Mouse (Mus musculus) neural tube, embryonic 12.5 days (tissue): ENCODE data around the gene Cacnb4. TPM values are rescaled to one million over a fixed set of nuclear protein-coding genes. Genes with fewer than 3 reads are reported as not detected.

Experiments
- ATAC-seq: fragments of 200-750 bp; cut with Nextera tagmentation; 2 replicates; pipeline ENCODE4 v1.8.0; 2017; ENCODE audit warnings: low read depth, mild to moderate bottlenecking, moderate TSS enrichment, moderate library complexity; ENCODE audit not compliant: low FRiP score
- H3K27ac ChIP-seq: fragments of 300-500 bp; sonication (generic); 2 replicates; pipeline ENCODE4 v1.5.1; 2016
- H3K27me3 ChIP-seq: fragments of 300-500 bp; sonication (generic); replicated peaks from 2 replicates; pipeline ENCODE4 v1.6.1; 2016; ENCODE audit warnings: mild to moderate bottlenecking
- H3K36me3 ChIP-seq: fragments of 300-500 bp; sonication (generic); 2 replicates; pipeline ENCODE4 v1.6.1; 2016; ENCODE audit warnings: mild to moderate bottlenecking
- H3K4me1 ChIP-seq: fragments of 300-500 bp; sonication (generic); 2 replicates; pipeline ENCODE4 v1.6.1; 2016
- H3K4me2 ChIP-seq: fragments of 300-500 bp; sonication (generic); replicated peaks from 2 replicates; pipeline ENCODE4 v1.6.1; 2016; ENCODE audit warnings: mild to moderate bottlenecking
- H3K4me3 ChIP-seq: fragments of 300-500 bp; sonication (generic); 2 replicates; pipeline ENCODE4 v1.5.1; 2016
- H3K9ac ChIP-seq: fragments of 300-500 bp; sonication (generic); 2 replicates; pipeline ENCODE4 v1.6.1; 2016; ENCODE audit warnings: mild to moderate bottlenecking
- H3K9me3 ChIP-seq: fragments of 300-500 bp; sonication (generic); 2 replicates; pipeline ENCODE4 v1.6.1; 2016; ENCODE audit warnings: mild to moderate bottlenecking
- WGBS: fragments of 180-500 bp; shearing (Covaris S2); methylation state at CpG from one replicate; pipeline ENCODE4 v1.1.7; 2016; 5-methylcytosine and 5-hydroxymethylcytosine counted together
- polyA plus RNA-seq: library from polyadenylated mRNA; unstranded; fragments of >200 nt; fragmentation: Nextera tagmentation; extraction: Ambion mirVana; gene quantifications from 2 replicates; pipeline ENCODE4 v1.2.1, GENCODE M21; 2016

The Cacnb4 gene
- polyA plus RNA-seq, 1 experiment from 2014 or later, result 5.9 TPM

GRCm38 (mm10) chr2:52471545-52472291, 204.9 kb downstream of the Cacnb4 start:
- H3K9me3 ChIP-seq, result no peaks in the 10 kb centered on the region
- ATAC-seq, result no peak

GRCm38 (mm10) chr2:52470044-52470560, 206.5 kb downstream of the Cacnb4 start:
- H3K27ac ChIP-seq, result no peak overlapping the region

More at GRCm38 (mm10) chr2:52471545-52472291, 204.9 kb downstream of the Cacnb4 start:
- Histone ChIP-seq H3K36me3 (0 out of 2 replicates have a peak, but pooled peaks cover 11% of the 10 kb centered on the region), H3K27me3 (no peaks in the 10 kb centered on the region), H3K4me3 (no peak overlapping the region), H3K27ac (no peak overlapping the region), H3K4me2 (no peak overlapping the region), H3K9ac (no peak overlapping the region), H3K4me1 (no peaks in the 10 kb centered on the region)
- WGBS, result 46% methylated on average over 4 of the region's 4 CpGs

GRCm38 (mm10) chr2:52467629-52468028, 209.0 kb downstream of the Cacnb4 start:
- no peak overlapping the region for H3K27ac ChIP-seq
- H3K9ac ChIP-seq, result no peak overlapping the region
- H3K4me1 ChIP-seq, result no peaks in the 10 kb centered on the region
- no peaks in the 10 kb centered on the region for H3K9me3 ChIP-seq
- H3K4me2 ChIP-seq, result no peak overlapping the region
- H3K27me3 ChIP-seq, result no peaks in the 10 kb centered on the region
- 90% methylated on average over 6 of the region's 6 CpGs for WGBS
- H3K36me3 ChIP-seq, result no peaks in the 10 kb centered on the region
- no peak for ATAC-seq
- no peak overlapping the region for H3K4me3 ChIP-seq

More at GRCm38 (mm10) chr2:52470044-52470560, 206.5 kb downstream of the Cacnb4 start:
- WGBS, result 84% methylated on average over 4 of the region's 4 CpGs
- Histone ChIP-seq H3K9ac (no peak overlapping the region), H3K27me3 (no peaks in the 10 kb centered on the region), H3K9me3 (no peaks in the 10 kb centered on the region), H3K4me1 (no peaks in the 10 kb centered on the region), H3K4me3 (no peak overlapping the region), H3K36me3 (0 out of 2 replicates have a peak, but pooled peaks cover 6% of the 10 kb centered on the region), H3K4me2 (no peak overlapping the region)
- ATAC-seq, result no peak

GRCm38 (mm10) chr2:52461206-52461967, 215.2 kb downstream of the Cacnb4 start:
- no peaks in the 10 kb centered on the region for H3K36me3 ChIP-seq
- H3K9ac ChIP-seq, result no peak overlapping the region
- no peak overlapping the region for H3K4me2 ChIP-seq
- H3K27ac ChIP-seq, result no peak overlapping the region
- ATAC-seq, result no peak
- H3K27me3 ChIP-seq, result no peaks in the 10 kb centered on the region
- H3K9me3 ChIP-seq, result no peaks in the 10 kb centered on the region
- 92% methylated on average over 12 of the region's 12 CpGs for WGBS
- H3K4me1 ChIP-seq, result no peaks in the 10 kb centered on the region
- no peak overlapping the region for H3K4me3 ChIP-seq

GRCm38 (mm10) chr2:52455606-52456479, 220.8 kb downstream of the Cacnb4 start:
- ATAC-seq, result no peak
- no peaks in the 10 kb centered on the region for H3K27me3 ChIP-seq
- H3K27ac ChIP-seq, result no peak overlapping the region
- H3K9ac ChIP-seq, result no peak overlapping the region
- H3K36me3 ChIP-seq, result no peaks in the 10 kb centered on the region
- H3K4me3 ChIP-seq, result no peak overlapping the region
- no peaks in the 10 kb centered on the region for H3K9me3 ChIP-seq
- WGBS, result 76% methylated on average over 7 of the region's 7 CpGs
- no peaks in the 10 kb centered on the region for H3K4me1 ChIP-seq
- no peak overlapping the region for H3K4me2 ChIP-seq

GRCm38 (mm10) chr2:52449818-52450217, 226.8 kb downstream of the Cacnb4 start:
- ATAC-seq, result no peak
- H3K4me3 ChIP-seq, result no peak overlapping the region

GRCm38 (mm10) chr2:52448916-52449315, 227.7 kb downstream of the Cacnb4 start:
- Histone ChIP-seq H3K27me3 (no peaks in the 10 kb centered on the region), H3K4me1 (no peaks in the 10 kb centered on the region), H3K4me3 (no peak overlapping the region), H3K36me3 (0 out of 2 replicates have a peak, but pooled peaks cover 3% of the 10 kb centered on the region), H3K27ac (no peak overlapping the region), H3K9me3 (no peaks in the 10 kb centered on the region), H3K4me2 (no peak overlapping the region), H3K9ac (no peak overlapping the region)
- 86% methylated on average over 1 of the region's 1 CpGs for WGBS
- ATAC-seq, result no peak

More at GRCm38 (mm10) chr2:52449818-52450217, 226.8 kb downstream of the Cacnb4 start:
- 91% methylated on average over 8 of the region's 8 CpGs for WGBS
- no peaks in the 10 kb centered on the region for H3K27me3 ChIP-seq
- no peak overlapping the region for H3K4me2 ChIP-seq
- H3K36me3 ChIP-seq, result 0 out of 2 replicates have a peak, but pooled peaks cover 3% of the 10 kb centered on the region
- H3K27ac ChIP-seq, result no peak overlapping the region
- H3K4me1 ChIP-seq, result no peaks in the 10 kb centered on the region
- no peak overlapping the region for H3K9ac ChIP-seq
- H3K9me3 ChIP-seq, result no peaks in the 10 kb centered on the region

- H3K27ac ChIP-seq, result no peak overlapping the region
- no peak for ATAC-seq
- H3K4me2 ChIP-seq, result no peak overlapping the region
- no peaks in the 10 kb centered on the region for H3K4me1 ChIP-seq
- H3K9ac ChIP-seq, result no peak overlapping the region
- H3K36me3 ChIP-seq, result 0 out of 2 replicates have a peak, but pooled peaks cover 3% of the 10 kb centered on the region
- WGBS, result 78% methylated on average over 5 of the region's 5 CpGs
- H3K9me3 ChIP-seq, result no peaks in the 10 kb centered on the region
- H3K27me3 ChIP-seq, result no peaks in the 10 kb centered on the region
- H3K4me3 ChIP-seq, result no peak overlapping the region
Measured at GRCm38 (mm10) chr2:52446648-52447047, 230.0 kb downstream of the Cacnb4 start.

- H3K9me3 ChIP-seq, result no peaks in the 10 kb centered on the region
- H3K27me3 ChIP-seq, result no peaks in the 10 kb centered on the region
- no peaks in the 10 kb centered on the region for H3K4me1 ChIP-seq
- WGBS, result 42% methylated on average over 5 of the region's 5 CpGs
- H3K9ac ChIP-seq, result no peak overlapping the region
- H3K4me3 ChIP-seq, result no peak overlapping the region
- ATAC-seq, result no peak
- H3K27ac ChIP-seq, result no peak overlapping the region
- no peak overlapping the region for H3K4me2 ChIP-seq
- H3K36me3 ChIP-seq, result no peaks in the 10 kb centered on the region
Measured at GRCm38 (mm10) chr2:52442125-52442524, 234.5 kb downstream of the Cacnb4 start.

GRCm38 (mm10) chr2:52440420-52441015, 236.1 kb downstream of the Cacnb4 start:
- WGBS, result 85% methylated on average over 4 of the region's 4 CpGs

GRCm38 (mm10) chr2:52438437-52438836, 238.2 kb downstream of the Cacnb4 start:
- H3K4me3 ChIP-seq, result no peak overlapping the region
- H3K27ac ChIP-seq, result no peak overlapping the region
- no peaks in the 10 kb centered on the region for H3K27me3 ChIP-seq
- H3K36me3 ChIP-seq, result no peaks in the 10 kb centered on the region; the same call in 1 of the 2 replicates
- WGBS, result 91% methylated on average over 4 of the region's 4 CpGs
- no peaks in the 10 kb centered on the region for H3K9me3 ChIP-seq
- no peak overlapping the region for H3K4me2 ChIP-seq
- H3K4me1 ChIP-seq, result no peaks in the 10 kb centered on the region
- H3K9ac ChIP-seq, result no peak overlapping the region
- no peak for ATAC-seq

More at GRCm38 (mm10) chr2:52440420-52441015, 236.1 kb downstream of the Cacnb4 start:
- Histone ChIP-seq H3K9me3 (no peaks in the 10 kb centered on the region), H3K36me3 (no peaks in the 10 kb centered on the region), H3K27ac (no peak overlapping the region), H3K4me2 (no peak overlapping the region), H3K9ac (no peak overlapping the region), H3K4me1 (no peaks in the 10 kb centered on the region), H3K4me3 (no peak overlapping the region), H3K27me3 (no peaks in the 10 kb centered on the region)
- no peak for ATAC-seq
